Mouse (Mus musculus) E14TG2a.4 (cell line): ENCODE measurements around the gene Flywch1.

Experiments
- CTCF ChIP-seq: conservative IDR thresholded peaks from 2 replicates; pipeline ENCODE4 v1.5.1; 2014; ENCODE audit warnings: low read length
- POU5F1 ChIP-seq: IDR thresholded peaks from 2 replicates; pipeline ENCODE4 v1.6.1; 2014; ENCODE audit warnings: low read length, borderline replicate concordance

- no peak for TF ChIP-seq CTCF
- TF ChIP-seq POU5F1, result no peak
These were observed 21.8 kb downstream of the Flywch1 start for GRCm38 (mm10) chr17:23749400-23750191.
